Mouse (Mus musculus) stomach, postnatal 0 days (tissue): Measurements from ENCODE around the gene Nphs1.

ENCODE experiments used
- CTCF ChIP-seq: IDR thresholded peaks from 2 replicates; pipeline ENCODE4 v1.5.1; 2016; ENCODE audit warnings: antibody characterized with exemption, low read depth, mild to moderate bottlenecking, moderate library complexity
- EP300 ChIP-seq: optimal IDR thresholded peaks from 2 replicates; pipeline ENCODE3; 2016; ENCODE audit warnings: antibody characterized with exemption

GRCm38 (mm10) chr7:30456487-30456886, 1.6 kb upstream of the Nphs1 start:
- TF ChIP-seq EP300 (no peak), CTCF (no peak)
